Mouse (Mus musculus): ENCODE results near the gene Chchd2.
"Not testable (repeated sequence)": the region's sequence is repeated elsewhere in the genome, so short reads cannot be mapped to it uniquely, and the experiment has no call there.

Gene Chchd2

GRCm38 (mm10) chr5:129886911-129887636, at the start of gene Chchd2:
Gene Chchd2, minus strand, starts transcription at chr5:129887470.
- in situ Hi-C loops (cut with MboI, MseI) = no loop called here

GRCm38 (mm10) chr5:129936941-129937340, 49.7 kb upstream of the Chchd2 start:
- in situ Hi-C loops (cut with MboI, MseI) = no loop called here

GRCm38 (mm10) chr5:129929924-129930855, 42.9 kb upstream of the Chchd2 start:
- in situ Hi-C loops (cut with MboI, MseI) = loop anchor here (5.0 kb wide), 2 partner anchors 67 to 138 kb away; no protein-coding TSS in a partner anchor

GRCm38 (mm10) chr5:129925933-129926332, 38.7 kb upstream of the Chchd2 start:
- in situ Hi-C loops (cut with MboI, MseI) = loop anchor here in 1 of 2 experiments (5.0 kb wide), 1 partner anchor 71 kb away; no protein-coding TSS in a partner anchor

- in situ Hi-C loops (cut with MboI, MseI) = loop anchor here in 1 of 2 experiments (5.0 kb wide), 1 partner anchor 72 kb away; no protein-coding TSS in a partner anchor
These were observed 37.7 kb upstream of the Chchd2 start for GRCm38 (mm10) chr5:129924820-129925452.

GRCm38 (mm10) chr5:129921972-129922371, 34.7 kb upstream of the Chchd2 start:
- in situ Hi-C loops (cut with MboI, MseI) = no loop called here

- in situ Hi-C loops (cut with MboI, MseI) = no loop called here
These were observed 32.0 kb upstream of the Chchd2 start for GRCm38 (mm10) chr5:129919320-129919719.

- in situ Hi-C loops (cut with MboI, MseI) = no loop called here
These were observed 31.5 kb upstream of the Chchd2 start for GRCm38 (mm10) chr5:129918752-129919151.

- in situ Hi-C loops (cut with MboI, MseI) = no loop called here
These were observed 30.9 kb upstream of the Chchd2 start for GRCm38 (mm10) chr5:129918065-129918651.

- in situ Hi-C loops (cut with MboI, MseI) = not testable (repeated sequence)
These were observed 28.2 kb upstream of the Chchd2 start for GRCm38 (mm10) chr5:129915491-129915890.

- in situ Hi-C loops (cut with MboI, MseI) = no loop called here
These were observed 26.8 kb upstream of the Chchd2 start for GRCm38 (mm10) chr5:129914024-129914423.

- in situ Hi-C loops (cut with MboI, MseI) = no loop called here
These were observed 22.3 kb upstream of the Chchd2 start for GRCm38 (mm10) chr5:129909591-129909990.

- in situ Hi-C loops (cut with MboI, MseI) = no loop called here
These were observed 21.9 kb upstream of the Chchd2 start for GRCm38 (mm10) chr5:129909147-129909546.

GRCm38 (mm10) chr5:129908242-129908965, 21.1 kb upstream of the Chchd2 start, which contains the start of gene Nupr1l:
Gene Nupr1l, plus strand, starts transcription at chr5:129908540.
- in situ Hi-C loops (cut with MboI, MseI) = no loop called here

- in situ Hi-C loops (cut with MboI, MseI) = no loop called here
These were observed 20.5 kb upstream of the Chchd2 start for GRCm38 (mm10) chr5:129907775-129908174.

GRCm38 (mm10) chr5:129898449-129898848, 11.2 kb upstream of the Chchd2 start, which contains the start of gene Phkg1:
Gene Phkg1, minus strand, starts transcription at chr5:129898549.
- in situ Hi-C loops (cut with MboI, MseI) = no loop called here

GRCm38 (mm10) chr5:129895198-129896088, 8.2 kb upstream of the Chchd2 start, which contains the start of gene Zbed5:
Gene Zbed5, plus strand, starts transcription at chr5:129895723.
- in situ Hi-C loops (cut with MboI, MseI) = no loop called here

- in situ Hi-C loops (cut with MboI, MseI) = not testable (repeated sequence)
These were observed 3.1 kb upstream of the Chchd2 start for GRCm38 (mm10) chr5:129890390-129890789.

GRCm38 (mm10) chr5:129886271-129886670, 999 bp downstream of the Chchd2 start:
- in situ Hi-C loops (cut with MboI, MseI) = no loop called here

All from T-helper 17 cell (primary cell).